Mouse (Mus musculus) kidney, embryonic 14.5 days (tissue): ENCODE measurements around the gene Nmbr. TPM values are rescaled to one million over a fixed set of nuclear protein-coding genes. Genes with fewer than 3 reads are reported as not detected.

Source experiments
- ATAC-seq: fragments of 200-750 bp; cut with Nextera tagmentation; 2 replicates; pipeline ENCODE4 v1.8.0; 2017; ENCODE audit warnings: moderate number of reproducible peaks, mild to moderate bottlenecking, moderate TSS enrichment, moderate library complexity; ENCODE audit not compliant: low FRiP score, low TSS enrichment
- H3K27ac ChIP-seq: fragments of 300-500 bp; sonication (generic); 2 replicates; pipeline ENCODE4 v1.5.1; 2014; ENCODE audit warnings: low read depth, mild to moderate bottlenecking, low read length, moderate library complexity, mixed read lengths
- H3K27me3 ChIP-seq: fragments of 300-500 bp; sonication (generic); 2 replicates; pipeline ENCODE4 v1.6.1; 2014; ENCODE audit warnings: mild to moderate bottlenecking, low read length; ENCODE audit not compliant: control insufficient read depth, insufficient read depth
- H3K36me3 ChIP-seq: fragments of 300-500 bp; sonication (generic); 2 replicates; pipeline ENCODE4 v1.6.1; 2014; ENCODE audit warnings: low read length, mixed read lengths; ENCODE audit not compliant: control insufficient read depth, insufficient read depth
- H3K4me1 ChIP-seq: fragments of 300-500 bp; sonication (generic); 2 replicates; pipeline ENCODE4 v1.6.1; 2014; ENCODE audit warnings: low read length, mixed read lengths; ENCODE audit not compliant: control insufficient read depth, insufficient read depth
- H3K4me2 ChIP-seq: fragments of 300-500 bp; sonication (generic); replicated peaks from 2 replicates; pipeline ENCODE4 v1.6.1; 2014; ENCODE audit warnings: low read depth, mild to moderate bottlenecking, low read length
- H3K4me3 ChIP-seq: fragments of 300-500 bp; sonication (generic); 2 replicates; pipeline ENCODE4 v1.5.1; 2014; ENCODE audit warnings: mild to moderate bottlenecking, low read length
- H3K9ac ChIP-seq: fragments of 300-500 bp; sonication (generic); 2 replicates; pipeline ENCODE4 v1.6.1; 2014; ENCODE audit warnings: low read depth, mild to moderate bottlenecking, low read length, moderate library complexity
- H3K9me3 ChIP-seq: fragments of 300-500 bp; sonication (generic); 2 replicates; pipeline ENCODE4 v1.6.1; 2016; ENCODE audit warnings: low read length; ENCODE audit not compliant: control insufficient read depth
- WGBS: fragments of 180-500 bp; shearing (Covaris S2); extraction: QIAGEN DNeasy Blood & Tissue Kit; methylation state at CpG from one replicate; pipeline ENCODE4 v1.1.7; 2014; 5-methylcytosine and 5-hydroxymethylcytosine counted together
- polyA plus RNA-seq: library from polyadenylated mRNA; unstranded; fragments of >200 nt; fragmentation: Nextera tagmentation; extraction: Ambion mirVana; gene quantifications from 2 replicates; pipeline ENCODE4 v1.2.1, GENCODE M21; 2014

Gene Nmbr
- polyA plus RNA-seq, 1 experiment from 2014 or later = 0.41 TPM

- no peak within 1 kb of the TSS for H3K4me3 ChIP-seq
- no peaks in the 10 kb centered on the region for H3K27me3 ChIP-seq
- H3K27ac ChIP-seq = no peak within 1 kb of the TSS
- no peak for ATAC-seq
- H3K36me3 ChIP-seq = no peaks in the 10 kb centered on the region
- H3K9ac ChIP-seq = no peak within 1 kb of the TSS
- H3K4me2 ChIP-seq = no peak within 1 kb of the TSS
- H3K4me1 ChIP-seq = no peaks in the 10 kb centered on the region
- WGBS = 72% methylated on average over 3 of the region's 3 CpGs
- no peaks in the 10 kb centered on the region for H3K9me3 ChIP-seq
Measured at GRCm38 (mm10) chr10:14718114-14718513, 12.7 kb downstream of the Nmbr start, which contains the start of gene Gje1. Gje1 (minus strand) TSS chr10:14718214.

GRCm38 (mm10) chr10:14725671-14726070 is 20.3 kb downstream of the Nmbr start:
- no peak overlapping the region for H3K4me3 ChIP-seq
- no peak overlapping the region for H3K4me2 ChIP-seq
- no peak overlapping the region for H3K27ac ChIP-seq
- WGBS = 72% methylated on average over 9 of the region's 9 CpGs
- ATAC-seq = no peak
- H3K4me1 ChIP-seq = no peaks in the 10 kb centered on the region
- no peak overlapping the region for H3K9ac ChIP-seq
- H3K36me3 ChIP-seq = no peaks in the 10 kb centered on the region
- H3K9me3 ChIP-seq = no peaks in the 10 kb centered on the region
- no peaks in the 10 kb centered on the region for H3K27me3 ChIP-seq

GRCm38 (mm10) chr10:14734285-14734684 is 28.9 kb downstream of the Nmbr start:
- Histone ChIP-seq H3K9me3 (no peaks in the 10 kb centered on the region), H3K4me3 (no peak overlapping the region), H3K4me2 (no peak overlapping the region), H3K9ac (no peak overlapping the region), H3K36me3 (no peaks in the 10 kb centered on the region), H3K27ac (no peak overlapping the region), H3K27me3 (no peaks in the 10 kb centered on the region), H3K4me1 (no peaks in the 10 kb centered on the region)
- 11% methylated on average over 2 of the region's 2 CpGs for WGBS
- no peak for ATAC-seq

GRCm38 (mm10) chr10:14759665-14760558 is 54.5 kb downstream of the Nmbr start:
- H3K36me3 ChIP-seq = no peaks in the 10 kb centered on the region
- H3K27ac ChIP-seq = no peak overlapping the region
- H3K4me2 ChIP-seq = peak overlapping the region; percentile 64
- H3K27me3 ChIP-seq = peaks cover 13% of the 10 kb centered on the region; the same call in 1 of the 2 replicates
- no peaks in the 10 kb centered on the region for H3K9me3 ChIP-seq
- ATAC-seq = 0 out of 2 replicates have a peak, but pooled peaks have one; percentile 39
- WGBS = 2% methylated on average over 35 of the region's 35 CpGs
- H3K4me1 ChIP-seq = no peaks in the 10 kb centered on the region
- H3K9ac ChIP-seq = no peak overlapping the region; the same call in 1 of the 2 replicates
- peak overlapping the region; percentile 37 for H3K4me3 ChIP-seq

- no peak for ATAC-seq
- no peaks in the 10 kb centered on the region for H3K4me1 ChIP-seq
- H3K9ac ChIP-seq = no peak overlapping the region
- H3K27ac ChIP-seq = no peak overlapping the region
- peaks cover 13% of the 10 kb centered on the region; the same call in 1 of the 2 replicates for H3K27me3 ChIP-seq
- peak overlapping the region; percentile 64 for H3K4me2 ChIP-seq
- H3K4me3 ChIP-seq = peak overlapping the region; percentile 37; the same call in 1 of the 2 replicates
- 22% methylated on average over 8 of the region's 8 CpGs for WGBS
- no peaks in the 10 kb centered on the region for H3K9me3 ChIP-seq
- H3K36me3 ChIP-seq = no peaks in the 10 kb centered on the region
Measured at GRCm38 (mm10) chr10:14760618-14761017, 55.2 kb downstream of the Nmbr start.

- Histone ChIP-seq H3K27ac (no peak overlapping the region), H3K4me2 (no peak overlapping the region), H3K36me3 (no peaks in the 10 kb centered on the region), H3K9me3 (no peaks in the 10 kb centered on the region), H3K4me1 (no peaks in the 10 kb centered on the region), H3K27me3 (no peaks in the 10 kb centered on the region), H3K9ac (no peak overlapping the region), H3K4me3 (no peak overlapping the region)
- no peak for ATAC-seq
- 89% methylated on average over 10 of the region's 10 CpGs for WGBS
Measured at GRCm38 (mm10) chr10:14770227-14770910, 65.0 kb downstream of the Nmbr start.

GRCm38 (mm10) chr10:14774499-14774898 is 69.1 kb downstream of the Nmbr start:
- no peaks in the 10 kb centered on the region for H3K36me3 ChIP-seq
- H3K9ac ChIP-seq = no peak overlapping the region
- H3K4me1 ChIP-seq = no peaks in the 10 kb centered on the region
- no peak for ATAC-seq
- no peaks in the 10 kb centered on the region for H3K9me3 ChIP-seq
- no peaks in the 10 kb centered on the region for H3K27me3 ChIP-seq
- 80% methylated on average over 2 of the region's 2 CpGs for WGBS
- no peak overlapping the region for H3K4me2 ChIP-seq
- no peak overlapping the region for H3K4me3 ChIP-seq
- H3K27ac ChIP-seq = no peak overlapping the region

- Histone ChIP-seq H3K36me3 (no peaks in the 10 kb centered on the region), H3K4me3 (no peak overlapping the region), H3K4me1 (no peaks in the 10 kb centered on the region), H3K4me2 (no peak overlapping the region), H3K27me3 (no peaks in the 10 kb centered on the region), H3K27ac (no peak overlapping the region), H3K9ac (no peak overlapping the region), H3K9me3 (no peaks in the 10 kb centered on the region)
- WGBS = 69% methylated on average over 2 of the region's 2 CpGs
- ATAC-seq = no peak
Measured at GRCm38 (mm10) chr10:14789969-14790368, 84.6 kb downstream of the Nmbr start.

GRCm38 (mm10) chr10:14816970-14817369 is 111.6 kb downstream of the Nmbr start:
- Histone ChIP-seq H3K4me1 (no peaks in the 10 kb centered on the region), H3K27ac (no peak overlapping the region), H3K4me2 (no peak overlapping the region), H3K4me3 (no peak overlapping the region), H3K27me3 (no peaks in the 10 kb centered on the region), H3K9ac (no peak overlapping the region), H3K9me3 (no peaks in the 10 kb centered on the region), H3K36me3 (no peaks in the 10 kb centered on the region)
- no peak for ATAC-seq
- 61% methylated on average over 4 of the region's 4 CpGs for WGBS
